Mouse (Mus musculus) frontal cortex, adult 2 months (tissue): Measurements from ENCODE around the gene Pam. TPM values are rescaled to one million over a fixed set of nuclear protein-coding genes. Genes with fewer than 3 reads are reported as not detected.
A peak's percentile ranks its signal among the peaks of the same experiment; 100 is the strongest.

Experiments
- DNase-seq, 2 experiments: peaks; one replicate each; pipeline ENCODE4 v3.0.0; 2022; ENCODE audit warnings: low spot score in 1 of 2; ENCODE audit errors: extremely low spot score in 1 of 2
- polyA plus RNA-seq: library from polyadenylated mRNA; depleted of rRNA; stranded (reverse); fragments of >200 nt; gene quantifications from 2 replicates; pipeline ENCODE4 v1.2.3, GENCODE M21; 2012

Gene Pam
- polyA plus RNA-seq, 1 experiment, result 104 TPM

GRCm38 (mm10) chr1:98082988-98083387 lies 12.5 kb downstream of the Pam start:
- no peak for DNase-seq

- no peak for DNase-seq
Measured at GRCm38 (mm10) chr1:98080431-98080830, 15.0 kb downstream of the Pam start.

- no peak for DNase-seq
Measured at GRCm38 (mm10) chr1:98079640-98080039, 15.8 kb downstream of the Pam start.

- no peak for DNase-seq
Measured at GRCm38 (mm10) chr1:98078735-98079134, 16.7 kb downstream of the Pam start.

- no peak for DNase-seq
Measured at GRCm38 (mm10) chr1:98073826-98074225, 21.6 kb downstream of the Pam start.

- no peak for DNase-seq
Measured at GRCm38 (mm10) chr1:98073127-98073526, 22.3 kb downstream of the Pam start.

GRCm38 (mm10) chr1:98072045-98072444 lies 23.4 kb downstream of the Pam start:
- DNase-seq, result peak in 1 of 2 experiments; percentile 30

GRCm38 (mm10) chr1:98071436-98071835 lies 24.0 kb downstream of the Pam start:
- DNase-seq, result no peak

GRCm38 (mm10) chr1:98070743-98071325 lies 24.6 kb downstream of the Pam start:
- no peak for DNase-seq

GRCm38 (mm10) chr1:98068177-98068576 lies 27.3 kb downstream of the Pam start:
- no peak for DNase-seq

DNA sequence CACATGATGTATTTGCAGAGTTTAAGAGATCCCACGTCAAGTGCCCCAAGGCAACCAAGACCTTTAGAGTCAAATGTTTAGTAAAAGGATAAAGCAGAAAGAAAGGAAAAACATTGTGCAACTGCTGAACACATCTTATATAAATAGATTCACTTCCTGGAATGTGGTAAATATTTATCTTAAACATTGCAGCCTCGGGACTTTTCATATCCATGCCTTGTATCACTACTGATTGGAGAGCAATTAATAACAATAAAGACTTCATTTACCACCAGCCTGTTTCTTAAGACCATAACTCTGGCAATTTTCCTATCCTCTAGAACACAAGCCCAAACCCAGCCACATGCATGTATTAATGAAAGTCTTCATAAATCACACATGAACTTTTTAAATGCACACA lies 33.4 kb downstream of the Pam start:
- no peak for DNase-seq

- DNase-seq, result no peak
Measured at GRCm38 (mm10) chr1:98059401-98059800, 36.0 kb downstream of the Pam start.

- DNase-seq, result no peak
Measured at GRCm38 (mm10) chr1:98056996-98057945, 38.2 kb downstream of the Pam start.

DNA sequence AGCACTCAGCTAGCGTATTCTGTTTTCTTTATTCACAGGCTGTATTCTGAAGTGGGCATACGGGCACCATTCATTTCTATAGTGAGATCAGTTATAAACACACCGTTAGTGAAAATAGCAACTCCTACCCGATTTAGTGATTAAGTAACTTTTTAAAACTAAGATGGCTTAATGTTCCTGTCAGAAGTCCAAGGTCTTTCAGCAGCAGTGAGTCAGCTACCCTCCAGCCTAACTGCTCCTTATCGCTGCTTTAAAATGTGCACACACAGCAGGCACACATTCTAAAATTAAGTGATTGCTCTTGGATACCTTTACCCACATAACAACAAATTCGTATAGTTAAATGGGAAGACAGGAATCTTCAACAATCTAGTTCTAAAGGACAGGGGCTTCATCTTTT lies 39.2 kb downstream of the Pam start:
- DNase-seq, result no peak

GRCm38 (mm10) chr1:98055591-98055990 lies 39.9 kb downstream of the Pam start:
- DNase-seq, result no peak

- DNase-seq, result no peak
Measured at GRCm38 (mm10) chr1:98053994-98054393, 41.5 kb downstream of the Pam start.

DNA sequence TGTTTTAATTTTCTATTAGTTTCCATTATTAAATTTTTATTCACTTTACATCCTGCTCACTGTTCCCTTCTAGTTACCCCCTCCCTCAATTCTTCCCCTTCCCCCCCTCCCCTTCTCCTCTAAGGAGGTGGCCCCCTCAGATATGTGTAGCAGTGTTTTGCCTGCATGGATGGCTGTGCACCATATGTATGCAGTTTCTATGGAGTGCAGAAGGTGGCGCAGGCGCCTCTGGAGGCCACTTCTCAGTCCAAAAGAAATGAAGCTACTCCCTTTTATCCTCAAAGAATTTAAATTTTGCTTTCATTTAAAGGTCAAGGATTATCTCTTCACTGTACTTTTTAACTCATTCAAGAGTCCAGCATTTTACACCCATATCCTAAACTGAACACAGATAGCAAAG lies 42.0 kb downstream of the Pam start:
- no peak for DNase-seq

DNA sequence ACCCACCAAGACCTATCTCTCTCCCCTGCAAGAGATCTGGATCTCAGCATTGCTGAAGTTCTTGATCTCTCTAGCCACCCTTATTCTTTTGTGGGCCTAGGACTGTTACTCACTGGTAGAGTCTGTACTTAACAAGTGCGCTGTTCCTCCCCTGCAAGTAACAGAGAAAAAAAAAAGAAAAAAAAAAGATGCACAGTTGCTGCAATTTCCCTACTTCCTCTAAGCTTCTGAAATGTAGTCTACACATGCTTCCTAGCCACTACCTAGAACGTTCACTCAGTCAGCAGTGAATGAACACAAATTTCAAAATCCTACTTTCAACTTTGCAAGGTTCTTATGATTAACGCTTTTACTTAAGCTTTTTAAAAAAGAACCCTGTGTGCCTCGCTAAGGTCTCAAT lies 42.7 kb downstream of the Pam start:
- DNase-seq, result no peak

GRCm38 (mm10) chr1:98051039-98051438 lies 44.4 kb downstream of the Pam start:
- DNase-seq, result no peak

DNA sequence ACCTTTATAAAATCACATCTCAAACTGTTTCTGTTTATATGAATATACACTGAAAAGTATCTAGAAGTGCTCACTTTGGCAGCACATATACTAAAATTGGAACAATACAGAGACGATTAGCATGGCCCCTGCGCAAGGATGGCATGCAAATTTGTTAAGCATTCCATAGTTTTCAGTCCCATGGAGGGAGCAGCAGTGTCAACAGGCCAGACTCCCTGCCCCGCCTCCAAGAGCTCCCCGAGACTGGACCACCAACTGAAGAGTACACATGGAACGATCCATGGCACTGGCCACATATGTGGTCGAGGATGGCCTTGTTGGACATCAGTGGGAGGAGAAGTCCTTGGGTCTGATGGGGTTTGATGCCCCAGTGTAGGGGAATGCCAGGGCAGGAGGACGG lies 45.7 kb downstream of the Pam start:
- no peak for DNase-seq

DNA sequence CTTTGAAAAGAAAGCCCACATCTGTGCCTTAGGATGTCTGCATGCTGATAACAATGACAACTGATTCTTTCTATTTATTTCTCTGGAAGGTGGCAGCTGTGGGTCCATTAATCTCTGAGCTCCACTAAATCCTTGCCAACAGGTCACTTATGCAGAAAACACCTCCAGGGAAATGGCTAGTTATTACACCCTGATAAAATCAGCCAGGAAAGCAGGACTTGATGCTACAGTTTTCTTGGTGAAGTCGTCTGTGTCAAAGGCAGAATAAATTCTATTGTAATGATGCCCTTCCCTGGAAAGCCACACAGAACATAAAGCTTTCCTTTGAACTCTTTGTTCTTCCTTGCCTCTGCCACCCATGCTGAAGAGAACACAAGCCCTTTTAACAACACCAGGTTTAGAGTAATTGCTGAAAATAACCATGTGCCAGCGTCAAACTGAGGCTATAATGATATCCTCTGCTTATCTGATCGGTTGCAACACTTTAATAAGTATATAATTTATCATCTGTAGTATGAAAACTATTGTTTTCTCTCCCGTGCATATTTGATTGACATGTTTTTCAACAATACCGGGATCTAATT lies 47.1 kb downstream of the Pam start:
- DNase-seq, result no peak
